Mouse (Mus musculus) left cerebral cortex, adult 8-10 months (tissue): Measurements from ENCODE around the gene Gm20388. TPM values are rescaled to one million over a fixed set of nuclear protein-coding genes. Genes with fewer than 3 reads are reported as not detected.

ENCODE experiments used
- DNase-seq, 2 experiments: peaks; one replicate each; pipeline ENCODE4 v3.0.0; 2022; ENCODE audit warnings: low spot score in 2 of 2
- total RNA-seq, 4 experiments: library from RNA; stranded (reverse); gene quantifications; 2 replicates each; pipeline ENCODE4 v1.2.4; 2022

The Gm20388 gene
- total RNA-seq, 4 experiments from 2014 or later = 10.4 to 20.8 (median 16.4) TPM

DNA sequence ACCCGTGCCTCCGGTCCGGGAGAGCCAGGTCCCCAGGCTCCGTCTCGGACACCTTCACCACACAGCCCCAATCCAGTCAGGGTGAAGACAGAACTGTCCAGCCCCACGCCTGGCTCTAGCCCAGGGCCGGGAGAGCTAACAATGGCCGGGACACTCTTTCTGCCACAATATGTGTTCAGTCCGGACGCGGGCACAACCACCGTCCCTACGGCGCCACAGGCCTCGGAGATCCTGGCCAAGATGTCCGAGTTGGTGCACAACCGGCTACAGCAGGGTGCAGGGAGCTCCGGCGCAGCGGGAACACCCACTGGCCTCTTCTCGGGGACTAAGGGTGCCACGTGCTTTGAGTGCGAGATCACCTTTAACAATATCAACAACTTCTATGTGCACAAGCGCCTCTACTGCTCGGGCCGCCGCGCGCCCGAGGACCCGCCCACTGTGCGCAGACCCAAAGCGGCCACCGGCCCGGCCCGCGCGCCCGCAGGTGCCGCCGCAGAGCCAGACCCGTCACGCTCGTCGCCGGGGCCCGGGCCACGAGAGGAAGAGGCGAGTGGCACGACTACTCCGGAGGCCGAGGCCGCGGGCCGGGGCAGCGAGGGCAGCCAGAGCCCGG, 2425.1 kb downstream of the Gm20388 start:
- DNase-seq = no peak

DNA sequence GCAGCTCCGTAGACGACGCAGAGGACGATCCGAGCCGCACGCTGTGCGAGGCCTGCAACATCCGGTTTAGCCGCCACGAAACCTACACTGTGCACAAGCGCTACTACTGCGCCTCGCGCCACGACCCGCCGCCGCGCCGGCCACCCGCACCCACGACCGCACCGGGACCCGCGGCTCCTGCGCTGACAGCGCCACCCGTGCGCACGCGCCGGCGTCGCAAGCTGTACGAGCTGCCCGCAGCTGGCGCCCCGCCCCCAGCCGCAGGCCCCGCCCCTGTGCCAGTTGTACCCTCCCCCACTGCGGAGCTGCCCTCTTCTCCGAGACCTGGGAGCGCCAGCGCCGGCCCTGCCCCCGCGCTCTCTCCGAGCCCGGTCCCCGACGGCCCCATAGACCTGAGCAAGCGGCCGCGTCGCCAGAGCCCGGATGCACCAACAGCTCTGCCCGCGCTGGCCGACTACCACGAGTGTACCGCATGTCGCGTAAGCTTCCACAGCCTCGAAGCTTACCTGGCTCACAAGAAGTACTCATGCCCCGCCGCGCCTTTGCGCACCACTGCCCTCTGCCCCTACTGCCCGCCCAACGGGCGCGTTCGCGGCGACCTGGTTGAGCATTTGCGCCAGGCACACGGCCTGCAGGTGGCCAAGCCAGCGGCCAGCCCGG, 2425.7 kb downstream of the Gm20388 start:
- no peak for DNase-seq

DNA sequence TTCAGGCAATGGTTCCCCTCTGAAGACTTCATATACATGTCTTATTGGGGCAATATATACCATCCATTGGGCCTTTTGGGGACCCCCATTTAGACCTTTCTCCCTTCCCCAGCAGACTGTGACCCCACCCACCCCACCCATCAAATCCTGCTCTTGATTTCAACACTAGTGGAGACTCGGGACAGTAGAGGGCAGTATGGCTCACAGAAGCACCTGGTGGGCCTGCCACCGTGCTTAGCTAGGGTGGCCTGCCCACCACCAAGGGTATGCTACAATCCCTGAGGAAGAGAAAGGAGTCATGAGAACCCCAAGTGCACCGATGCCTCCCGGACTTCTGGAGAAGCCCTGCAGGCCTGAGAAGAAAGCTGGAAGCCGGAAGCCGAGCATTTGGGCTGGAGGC, 2428.2 kb downstream of the Gm20388 start:
- DNase-seq = no peak

DNA sequence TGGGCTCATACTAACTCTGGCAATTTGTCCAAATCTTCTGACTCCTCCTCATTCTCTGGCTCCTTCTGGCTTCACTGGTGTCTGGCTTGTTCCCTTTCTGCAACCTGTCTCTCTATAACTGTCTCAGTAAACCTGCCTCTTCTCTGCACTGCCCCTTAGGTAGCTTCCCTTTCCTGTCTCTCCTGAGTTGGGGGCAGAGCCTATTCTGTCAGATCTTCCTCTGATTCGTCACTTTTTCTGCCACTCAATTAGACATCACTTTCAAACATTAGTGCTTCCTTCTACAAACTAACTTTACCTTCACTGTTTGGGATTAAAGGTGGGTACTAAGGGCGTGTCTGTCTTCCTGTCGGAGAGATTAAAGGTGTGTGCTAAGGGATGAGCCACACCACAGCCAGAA, 2430.1 kb downstream of the Gm20388 start:
- no peak for DNase-seq

DNA sequence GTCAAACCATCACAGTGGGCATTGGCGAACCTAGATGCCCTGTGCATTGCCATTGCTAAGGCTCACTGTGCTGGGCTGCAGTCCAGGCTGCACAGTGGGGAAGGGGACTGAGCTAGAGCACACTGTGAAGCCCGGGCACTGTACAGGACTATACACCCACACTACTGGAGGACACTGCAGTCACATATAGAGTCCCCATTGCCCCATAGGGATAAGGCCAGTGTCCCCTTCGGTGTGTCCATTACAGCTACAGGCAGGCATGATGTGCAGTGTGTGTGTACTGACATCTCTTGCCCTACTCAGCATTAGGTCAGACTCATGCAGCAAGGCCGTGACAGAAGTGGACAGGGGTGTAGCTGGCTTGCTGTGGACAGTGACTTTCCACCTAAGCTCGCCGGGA, 2431.1 kb downstream of the Gm20388 start:
- DNase-seq = no peak

DNA sequence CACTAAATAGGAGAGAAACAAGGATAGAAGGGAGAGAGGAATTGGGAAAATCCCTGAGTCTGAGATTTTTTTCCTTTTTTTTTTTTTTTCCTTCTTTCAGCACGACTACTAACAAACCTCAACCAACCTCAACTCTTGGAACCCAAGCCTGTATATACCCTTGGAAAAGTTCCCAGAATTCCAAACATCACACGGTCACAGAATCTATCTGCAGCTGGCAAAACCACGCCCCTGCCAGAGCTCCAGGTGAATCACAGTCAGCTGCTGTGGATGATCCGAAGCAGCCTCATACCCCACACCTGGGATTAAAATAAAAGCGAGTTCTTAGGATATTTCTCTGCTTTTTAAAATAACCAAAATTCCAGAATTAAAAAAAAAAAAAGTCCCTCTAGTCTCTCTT, 2431.7 kb downstream of the Gm20388 start:
- no peak for DNase-seq

DNA sequence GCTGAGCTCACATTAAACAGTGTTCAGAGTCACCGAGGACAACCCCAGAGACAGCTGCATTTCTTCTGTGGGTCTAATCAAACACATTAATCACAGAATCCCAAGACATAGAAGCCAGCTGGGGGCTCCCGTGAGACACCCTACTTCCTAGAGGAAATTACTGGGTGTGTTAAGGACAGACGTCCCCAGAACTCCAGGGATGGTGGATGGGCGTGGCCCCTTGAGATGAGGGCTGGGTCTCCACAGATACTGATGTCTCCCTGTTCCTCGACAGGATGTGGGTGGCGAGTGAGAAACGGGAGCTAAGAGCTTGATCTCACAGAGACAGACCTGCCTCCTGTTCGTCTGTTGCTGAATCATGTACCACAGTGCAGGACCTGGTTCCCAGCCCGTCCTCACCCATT, 2432.2 kb downstream of the Gm20388 start:
- peak; percentile 56 to 61 for DNase-seq

DNA sequence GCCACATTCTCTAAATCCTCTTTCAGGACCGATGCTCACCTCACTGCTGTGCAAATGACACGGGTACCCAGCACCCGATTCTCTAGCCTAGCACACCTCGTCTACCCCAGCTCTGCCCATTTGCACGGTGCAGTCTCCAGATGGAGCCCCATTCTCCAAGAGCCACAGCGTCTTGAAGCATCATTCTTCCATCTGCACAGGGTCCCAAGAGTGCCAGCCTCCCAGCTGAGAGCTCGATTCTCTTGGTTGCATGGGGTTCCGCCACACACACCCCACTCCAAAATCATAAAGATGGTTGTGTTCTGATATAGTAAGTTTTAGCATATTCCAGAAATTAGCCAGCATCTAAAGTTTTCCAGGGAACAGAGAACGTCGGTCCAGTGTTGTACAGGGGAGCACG, 2432.7 kb downstream of the Gm20388 start:
- DNase-seq = no peak

DNA sequence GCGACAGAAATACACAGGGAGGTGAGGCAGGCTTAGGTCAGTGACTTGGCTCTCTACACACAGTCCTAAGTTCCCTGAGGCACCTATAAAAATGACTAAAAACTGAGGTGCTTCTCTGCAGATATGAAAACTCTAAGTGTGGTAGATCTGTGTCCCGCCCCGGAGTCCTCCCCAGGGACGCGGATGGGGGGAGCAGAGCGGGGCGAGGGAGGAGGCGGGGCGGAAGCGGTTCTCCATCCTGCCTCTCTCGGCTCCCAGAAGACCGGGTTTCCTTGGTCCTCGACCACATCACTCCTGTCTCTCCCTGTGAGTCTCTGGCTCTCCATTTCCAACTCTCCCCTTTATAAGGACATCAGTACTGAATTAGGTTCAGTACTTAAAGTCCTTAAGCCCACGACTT, 2433.1 kb downstream of the Gm20388 start:
- DNase-seq = no peak

DNA sequence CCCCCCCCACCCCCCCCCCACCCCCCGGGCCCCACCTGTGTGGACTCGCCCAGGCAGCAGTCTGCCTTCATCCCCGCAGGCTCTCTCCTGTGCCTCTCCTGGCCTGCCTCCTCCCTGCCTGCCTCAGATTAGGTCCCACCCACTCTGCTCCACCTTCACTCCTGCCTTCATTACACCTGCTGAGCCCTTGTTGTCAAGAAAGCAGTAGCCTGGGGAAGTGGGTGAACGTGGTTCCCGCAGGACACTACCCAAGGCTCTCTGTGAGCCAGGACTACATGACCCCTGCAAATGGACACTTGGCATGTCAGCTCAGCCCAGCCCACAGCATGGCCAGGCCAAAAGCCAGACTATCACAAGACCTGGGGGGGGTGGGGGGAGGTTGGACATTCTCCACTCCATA, 2433.6 kb downstream of the Gm20388 start:
- no peak for DNase-seq

DNA sequence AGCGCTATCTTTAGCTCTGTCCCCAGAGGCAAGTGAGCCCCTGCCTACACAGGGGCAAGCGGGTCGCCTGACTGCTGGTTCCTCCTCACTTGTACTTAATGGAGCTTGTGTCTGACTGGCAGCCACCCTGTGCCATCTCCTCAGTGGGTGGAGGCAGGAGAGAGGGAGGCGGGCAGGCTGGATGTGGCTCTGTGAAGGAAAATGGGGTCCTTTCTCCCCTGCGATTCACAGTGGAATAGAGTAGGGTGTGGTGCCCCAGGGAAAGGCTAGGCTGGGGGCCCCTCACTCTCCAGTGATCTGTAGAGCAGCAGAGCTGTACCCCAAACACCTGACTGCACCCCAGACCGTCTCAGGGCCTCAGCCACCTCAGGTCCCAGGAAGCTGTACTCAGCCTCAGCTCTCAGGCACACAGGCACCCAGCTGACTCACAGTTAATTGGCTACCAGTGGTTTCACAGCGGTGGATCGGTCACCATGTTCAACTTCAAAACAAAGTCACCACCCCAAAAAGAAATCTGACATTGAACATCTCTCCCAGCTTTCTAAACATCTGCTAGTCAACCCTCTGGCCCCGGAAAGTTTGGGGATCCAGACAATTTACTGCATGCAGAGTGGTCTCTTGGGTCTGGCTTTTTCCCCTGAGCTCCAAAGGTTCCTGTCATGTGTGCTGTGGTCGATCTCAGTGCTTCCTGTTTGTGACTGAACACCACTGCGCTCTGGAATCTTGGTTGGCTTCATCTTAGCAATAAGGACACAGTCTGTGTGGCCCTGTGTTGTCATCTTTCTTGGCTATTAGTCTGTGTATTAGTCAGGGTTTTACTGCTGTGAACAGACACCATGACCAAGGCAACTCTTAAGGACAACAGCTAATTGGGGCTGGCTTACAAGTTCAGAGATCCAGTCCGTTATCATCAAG, 2434.8 kb downstream of the Gm20388 start:
- no peak for DNase-seq

DNA sequence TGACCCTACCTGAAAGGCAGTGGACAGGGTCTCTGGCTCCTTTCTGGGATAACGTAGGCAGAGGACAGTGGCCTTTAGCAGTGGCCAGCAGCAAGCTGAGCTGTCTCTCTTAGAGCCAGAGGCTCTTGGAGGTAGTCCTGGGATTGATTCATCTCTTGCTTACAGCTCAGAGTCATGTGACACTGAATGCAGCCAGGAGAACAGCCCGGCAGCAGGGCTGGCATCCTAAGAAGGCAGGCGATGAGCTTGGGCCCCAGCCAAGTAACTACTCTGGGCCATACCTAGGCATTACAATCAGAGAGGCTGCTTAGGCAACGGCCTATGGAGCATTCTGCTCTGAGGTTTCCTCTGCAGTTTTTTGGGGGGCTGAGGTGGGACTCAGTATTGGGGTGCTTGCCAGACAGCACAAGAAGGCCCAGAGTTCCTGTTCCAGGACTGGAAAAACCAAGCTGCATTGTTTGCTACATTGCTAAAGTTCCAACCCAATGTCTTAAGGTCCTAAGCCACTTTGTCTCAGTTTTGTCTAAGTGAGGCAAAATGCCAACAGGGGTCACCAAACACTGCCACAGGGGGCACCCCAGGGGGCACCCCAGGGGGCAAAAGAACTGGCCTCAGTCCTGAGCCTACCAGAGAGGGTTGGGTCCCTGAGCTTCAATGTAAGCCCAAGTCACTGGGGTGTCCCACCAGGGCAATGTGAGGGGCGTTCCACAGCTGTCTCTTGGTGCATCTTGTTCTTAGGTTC, 2437.3 kb downstream of the Gm20388 start:
- peak in 1 of 2 experiments; percentile 83 for DNase-seq

DNA sequence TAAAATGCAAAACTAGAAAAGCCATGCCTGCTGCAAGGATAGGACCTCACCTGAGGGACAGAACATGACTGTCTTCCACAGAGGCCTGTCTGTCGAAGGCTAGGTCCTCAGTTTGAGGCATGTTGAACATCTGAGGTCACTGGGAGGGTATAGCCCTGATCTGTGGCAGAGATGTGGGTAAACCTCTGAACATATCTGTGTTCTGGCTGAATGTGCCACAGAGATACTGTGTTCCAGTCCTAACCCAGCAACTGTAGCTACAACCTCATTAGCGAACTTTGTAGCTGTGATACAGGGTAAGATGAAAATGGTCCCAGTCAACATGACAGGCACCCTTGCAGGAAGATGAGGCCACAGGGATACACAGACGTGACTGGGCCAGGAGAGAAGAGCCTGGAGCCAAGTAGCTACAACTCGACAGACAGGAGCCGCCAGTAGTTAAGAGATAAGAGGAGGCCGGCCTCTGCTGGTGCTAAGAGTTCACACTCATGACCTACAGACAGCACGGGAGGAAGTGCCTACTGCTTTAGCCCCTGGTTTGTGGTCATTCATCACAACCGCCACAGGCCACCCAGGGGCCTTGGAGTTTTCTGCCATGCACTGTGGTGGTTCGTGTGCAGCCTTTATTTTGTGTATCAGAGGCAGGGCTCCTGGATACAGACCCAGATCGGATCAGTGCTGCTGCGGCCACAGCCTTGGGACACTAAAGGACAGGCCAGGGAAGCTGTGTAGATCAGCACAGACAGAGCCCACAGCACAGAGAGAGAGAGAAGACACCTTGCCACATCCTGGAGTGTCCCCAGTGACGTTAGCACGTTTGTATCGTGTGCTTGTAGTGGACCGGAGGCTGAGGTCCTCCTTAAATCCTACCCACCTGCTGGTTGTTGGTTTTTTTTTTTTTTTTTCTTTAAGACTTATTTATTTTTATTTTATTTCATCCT, 2439.0 kb downstream of the Gm20388 start:
- no peak for DNase-seq

DNA sequence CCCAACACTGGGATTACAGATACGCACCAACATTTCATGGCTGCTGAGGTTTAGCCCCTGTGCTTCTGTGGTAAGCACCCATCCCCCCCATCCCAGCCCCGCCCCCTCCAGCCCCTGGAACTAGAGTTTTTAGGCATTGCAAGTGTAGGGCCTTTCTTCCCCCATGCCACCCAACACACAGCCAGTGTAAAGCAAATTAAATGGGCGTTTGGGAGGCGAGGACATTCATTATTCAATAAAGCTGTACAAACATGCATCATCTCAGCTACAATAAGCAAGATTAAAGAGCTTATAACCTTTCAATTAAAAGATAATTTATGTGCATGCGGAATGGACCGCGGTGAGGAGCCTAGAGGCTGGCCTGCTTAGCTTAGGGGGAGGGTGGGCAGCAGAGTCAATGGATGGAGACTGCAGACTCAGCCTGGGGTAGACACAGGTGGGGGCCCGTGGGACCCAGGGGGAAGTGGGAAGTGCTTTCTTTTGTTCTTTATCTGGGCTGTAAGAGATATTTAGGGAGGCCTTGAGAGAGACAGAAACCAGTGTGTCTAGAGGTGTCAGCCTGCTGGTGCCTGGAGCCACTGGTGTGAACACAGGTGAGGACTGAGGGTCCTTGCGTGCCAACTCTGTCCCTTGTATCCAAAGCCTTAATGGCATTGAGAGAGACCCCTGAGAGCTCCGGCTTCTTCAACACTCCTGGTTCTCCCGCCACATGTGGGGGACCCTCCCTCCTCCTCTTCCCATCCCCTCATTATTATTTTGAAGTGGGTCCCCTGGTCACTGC, 2439.9 kb downstream of the Gm20388 start:
- no peak for DNase-seq

DNA sequence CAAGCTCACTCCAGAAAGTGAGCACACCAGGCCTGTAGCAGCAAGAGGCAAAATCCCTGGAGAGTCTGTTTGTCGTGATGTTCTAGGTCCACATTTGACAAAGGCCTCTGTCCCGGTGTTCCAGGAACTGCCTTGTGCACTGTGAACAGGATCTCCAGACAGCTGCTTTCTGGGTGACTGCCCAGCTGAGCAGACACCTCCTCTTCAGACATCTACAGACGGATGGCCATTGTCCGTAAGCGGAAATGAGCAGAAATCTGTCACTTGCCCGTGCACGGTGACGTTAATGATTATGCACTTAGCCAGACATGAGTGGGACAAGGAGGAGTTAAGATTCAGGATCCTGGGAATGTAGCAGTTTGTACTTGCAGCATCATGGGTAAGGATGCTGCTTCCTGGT, 2443.5 kb downstream of the Gm20388 start:
- no peak for DNase-seq

DNA sequence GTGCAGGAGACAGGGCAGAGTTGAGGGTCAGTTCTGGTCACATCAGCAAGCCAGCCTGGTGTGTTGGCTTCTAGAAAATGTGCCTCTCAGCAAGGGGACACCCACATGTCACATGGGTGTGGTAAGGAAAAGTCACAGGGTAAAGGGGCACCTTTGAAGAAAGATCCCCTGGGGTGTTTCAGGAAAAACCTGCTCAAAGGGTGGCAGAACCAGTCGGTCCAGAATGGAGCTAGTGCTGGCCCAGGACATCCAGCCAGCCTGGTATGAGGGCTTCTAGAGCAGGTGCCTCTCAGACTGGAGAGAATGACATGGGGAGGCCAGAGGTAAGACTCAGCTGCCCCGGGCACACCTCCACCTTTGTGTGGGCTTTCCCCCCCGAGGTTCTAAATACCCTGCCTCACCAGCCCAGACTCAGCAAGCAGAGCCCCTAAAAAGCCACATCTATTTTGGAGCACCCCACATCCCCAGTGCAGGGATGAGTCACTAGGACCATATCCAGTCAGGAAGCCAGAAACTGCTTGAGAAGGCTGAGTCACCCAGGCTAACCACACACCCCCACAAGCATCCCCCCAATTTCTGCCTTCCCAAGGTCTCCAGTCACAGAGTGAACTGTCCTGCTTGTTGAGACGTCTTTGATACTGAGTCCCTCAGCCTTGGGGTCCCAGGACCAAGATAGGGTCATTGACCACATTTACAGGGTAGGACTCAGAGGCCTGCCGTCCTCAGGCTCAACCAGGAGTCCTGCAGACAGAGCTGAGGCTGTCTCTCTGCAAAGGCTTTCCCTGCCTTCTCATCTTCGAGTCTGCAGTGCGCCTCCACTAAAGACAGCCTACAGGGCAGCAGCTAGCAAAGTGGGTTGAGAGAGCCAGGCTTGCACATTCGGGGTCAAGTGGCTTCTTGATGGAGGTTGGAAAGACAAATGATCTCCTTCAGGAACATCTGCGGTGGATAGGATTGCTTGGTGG, 2445.3 kb downstream of the Gm20388 start:
- DNase-seq = peak in 1 of 2 experiments; percentile 86

DNA sequence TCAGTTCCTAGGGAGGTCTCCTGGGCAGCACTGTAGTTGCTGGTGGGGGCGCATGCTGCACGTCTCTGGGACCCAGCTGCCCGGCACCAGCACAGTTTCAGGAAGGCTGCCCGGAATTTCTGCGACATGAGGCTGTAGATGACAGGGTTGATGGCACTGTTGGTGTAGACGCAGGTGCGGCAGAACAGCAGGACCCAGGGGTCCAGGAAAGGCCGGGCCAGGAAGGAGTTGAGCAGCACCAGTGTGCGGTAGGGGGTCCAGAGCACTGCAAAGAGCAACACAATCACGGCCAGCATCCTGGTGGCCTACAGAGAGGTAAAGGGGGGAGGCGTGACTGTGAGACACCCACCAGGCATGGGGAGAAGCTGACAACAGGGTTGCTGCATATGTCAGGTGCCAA, 2446.6 kb downstream of the Gm20388 start:
- no peak for DNase-seq

DNA sequence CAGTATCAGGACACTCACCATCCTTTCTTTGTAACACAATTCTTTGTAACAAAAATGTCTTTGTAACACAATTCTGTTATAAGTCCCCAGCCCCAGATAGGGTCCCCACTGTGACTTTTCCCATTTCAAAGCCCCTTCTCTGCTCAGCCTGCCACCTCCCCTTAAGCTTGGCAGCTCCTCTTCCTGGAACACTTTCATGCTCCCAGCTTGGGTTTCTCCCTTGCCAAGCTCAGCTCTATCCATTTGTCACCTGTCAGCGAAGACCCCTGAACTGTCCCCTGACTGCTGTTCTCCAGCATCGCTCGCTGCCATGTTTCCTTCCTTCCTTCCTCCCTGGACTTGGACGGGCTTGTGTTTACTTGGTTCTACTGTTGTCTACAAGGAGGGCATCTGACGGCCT, 2447.0 kb downstream of the Gm20388 start:
- DNase-seq = no peak
